ENCODE assay signal across 1 mouse cellular context in genomic region chr3:137991183-137991582, GRCm38 (mm10).
TF ChIP-seq lines count a peak whose summit lies in the region.

No protein-coding gene starts in this region.

TF ChIP-seq in CH12.LX, 34 proteins besides CTCF, POLR2A, EP300 and RAD21 (continued from another document):
- TF ChIP-seq MAFK (IDR thresholded peaks at IDR 0.05; ENCODE audit: insufficient replicate concordance, low read length) (no peak), USF1 (IDR thresholded peaks at IDR 0.05; ENCODE audit: low read depth, low read length) (no peak), RCOR1 (conservative IDR thresholded peaks at IDR 0.05; ENCODE audit: low read depth, low read length) (no peak), MEF2A (IDR thresholded peaks at IDR 0.05; ENCODE audit: borderline replicate concordance, low read depth, low read length) (peak; percentile 90), MAZ (IDR thresholded peaks at IDR 0.05; ENCODE audit: low read depth, low read length) (peak; percentile 90), SMC3 (IDR thresholded peaks at IDR 0.05; ENCODE audit: low read depth, low read length) (peak; percentile 100), CHD2 (IDR thresholded peaks at IDR 0.05; ENCODE audit: low read length) (no peak), MYC (IDR thresholded peaks at IDR 0.05; ENCODE audit: low read depth, low read length) (peak; percentile 96), CHD1 (IDR thresholded peaks at IDR 0.05; ENCODE audit: low read depth, low read length) (no peak), ELF1 (IDR thresholded peaks at IDR 0.05; ENCODE audit: low read depth, low read length) (peak; percentile 61; the same call in 1 of the 2 replicates), USF2 (conservative IDR thresholded peaks at IDR 0.05; ENCODE audit: low read depth, low read length) (no peak), MXI1 (IDR thresholded peaks at IDR 0.05; ENCODE audit: low read depth, low read length) (no peak; the same call in 1 of the 2 replicates), GABPA (IDR thresholded peaks at IDR 0.05; ENCODE audit: insufficient replicate concordance, low read depth, low read length) (no peak), NRF1 (IDR thresholded peaks at IDR 0.05; ENCODE audit: low read depth, low read length) (peak; percentile 56; the same call in 1 of the 2 replicates), KAT2A (IDR thresholded peaks at IDR 0.05; ENCODE audit: insufficient replicate concordance, low read length) (no peak), JUN (IDR thresholded peaks at IDR 0.05; ENCODE audit: insufficient read depth, low read depth, low read length) (no peak; the same call in 1 of the 2 replicates), PAX5 (IDR thresholded peaks at IDR 0.05; ENCODE audit: low read length) (no peak), ZC3H11A (IDR thresholded peaks at IDR 0.05; ENCODE audit: low read depth, low read length) (peak; percentile 100), ETS1 (conservative IDR thresholded peaks at IDR 0.05; ENCODE audit: low read depth, low read length) (no peak), JUND (conservative IDR thresholded peaks at IDR 0.05; ENCODE audit: low read depth, low read length) (peak; percentile 82), POLR2AphosphoS2 (IDR thresholded peaks at IDR 0.05; ENCODE audit: low read depth, low read length) (no peak)
